Mouse (Mus musculus) cerebellum, adult 2 months (tissue): ENCODE measurements around the gene Sbds.

ENCODE experiments used
- CTCF ChIP-seq: fragments of 200-500 bp; IDR thresholded peaks from 2 replicates; pipeline ENCODE4 v1.5.1; 2011; ENCODE audit warnings: low read depth, mild to moderate bottlenecking, control low read depth, low read length, moderate library complexity, borderline replicate concordance; ENCODE audit not compliant: insufficient read depth
- POLR2A ChIP-seq: fragments of 200-500 bp; IDR thresholded peaks from 2 replicates; pipeline ENCODE4 v1.6.1; 2011; ENCODE audit warnings: low read length, control low read depth, borderline replicate concordance; ENCODE audit not compliant: insufficient read depth

GRCm38 (mm10) chr5:130292976-130293375 is 37.6 kb upstream of the Sbds start:
- TF ChIP-seq POLR2A: no peak
- no peak for TF ChIP-seq CTCF
